ENCODE assay signal across 8 mouse cellular contexts in genomic region chr9:115309381-115309971, GRCm38 (mm10). TPM values are rescaled to one million over a fixed set of nuclear protein-coding genes. Genes with fewer than 3 reads are reported as not detected.
DNase-seq lines count a peak whose midpoint lies in the region; ATAC-seq and TF ChIP-seq lines count a peak whose summit lies in the region.

No protein-coding gene starts in this region.

- under 1% methylated on average over 65 of the region's 65 CpGs for WGBS in thymus, adult 2 months
- WGBS in hindbrain, embryonic 11.5 days: under 1% methylated on average over 62 of the region's 65 CpGs

- H3K4me3 ChIP-seq in erythroblast, embryonic 14.5 days (replicated peaks): peak overlapping the region; percentile 97
- H3K4me3 ChIP-seq in thymus, adult 2 months (ENCODE audit: control insufficient read depth, insufficient read depth, low read length): peak overlapping the region; percentile 74
- peak overlapping the region; percentile 100 for H3K4me3 ChIP-seq in hindbrain, embryonic 11.5 days (ENCODE audit: low read depth, low read length)

- peak overlapping the region; percentile 55 for H3K4me2 ChIP-seq in hindbrain, embryonic 11.5 days (replicated peaks; ENCODE audit: low read depth, low read length)

- no peak for ATAC-seq in erythroblast, adult 5-6 weeks (replicated peaks; ENCODE audit: low FRiP score, poor library complexity, severe bottlenecking)
- peak; percentile 12; the same call in 1 of the 2 replicates for ATAC-seq in hindbrain, embryonic 11.5 days (ENCODE audit: low FRiP score)

- TF ChIP-seq POLR2A in thymus, adult 2 months (IDR thresholded peaks at IDR 0.05; ENCODE audit: control insufficient read depth, extremely low read depth, insufficient read depth, low read length, poor library complexity): no peak

- no peaks in the 10 kb centered on the region for H3K9me3 ChIP-seq in erythroblast, embryonic 14.5 days (ENCODE audit: control insufficient read depth, low read length)
- no peaks in the 10 kb centered on the region for H3K9me3 ChIP-seq in hindbrain, embryonic 11.5 days (ENCODE audit: control insufficient read depth, low read length)

- TF ChIP-seq CTCF in thymus, adult 2 months (IDR thresholded peaks at IDR 0.05; ENCODE audit: borderline replicate concordance, control insufficient read depth, extremely low read depth, insufficient read depth, low read length, poor library complexity): no peak

- H3K27me3 ChIP-seq in erythroblast, embryonic 14.5 days (ENCODE audit: control insufficient read depth): no peaks in the 10 kb centered on the region
- no peaks in the 10 kb centered on the region for H3K27me3 ChIP-seq in thymus, adult 2 months (ENCODE audit: control insufficient read depth, insufficient read depth, low read length)
- no peaks in the 10 kb centered on the region for H3K27me3 ChIP-seq in hindbrain, embryonic 11.5 days (ENCODE audit: control insufficient read depth, insufficient read depth, low read length)

- peaks cover 54% of the 10 kb centered on the region for H3K4me1 ChIP-seq in erythroblast, embryonic 14.5 days (ENCODE audit: control insufficient read depth)
- H3K4me1 ChIP-seq in thymus, adult 2 months (replicated peaks; ENCODE audit: control insufficient read depth, insufficient read depth, low read length): peaks cover 6% of the 10 kb centered on the region
- H3K4me1 ChIP-seq in hindbrain, embryonic 11.5 days (replicated peaks; ENCODE audit: control insufficient read depth, insufficient read depth, low read length): 0 out of 2 replicates have a peak, but pooled peaks cover 6% of the 10 kb centered on the region

- H3K27ac ChIP-seq in thymus, adult 2 months (ENCODE audit: control insufficient read depth, insufficient read depth, low read length): peak overlapping the region; percentile 45
- peak overlapping the region; percentile 96 for H3K27ac ChIP-seq in hindbrain, embryonic 11.5 days (ENCODE audit: low read depth, low read length)

- DNase-seq in thymus, adult 2 months: peak; percentile 43
- no peak for DNase-seq in thymus, postnatal 25 days
- peak; percentile 70 for DNase-seq in hindbrain, embryonic 11.5 days (ENCODE audit: low spot score)
- peak; percentile 61 for DNase-seq in lung, postnatal 10 days
- DNase-seq in thymus, postnatal 10 days (ENCODE audit: low spot score in 2 of 2): peak; percentile 23 to 47
- no peak for DNase-seq in Muller cell, postnatal 12 days (ENCODE audit: inconsistent ontology term)

- H3K36me3 ChIP-seq in erythroblast, embryonic 14.5 days (ENCODE audit: control insufficient read depth): peaks cover 12% of the 10 kb centered on the region
- no peaks in the 10 kb centered on the region for H3K36me3 ChIP-seq in thymus, adult 2 months (ENCODE audit: control insufficient read depth, insufficient read depth, low read length)
- H3K36me3 ChIP-seq in hindbrain, embryonic 11.5 days (ENCODE audit: control insufficient read depth, insufficient read depth, low read length): no peaks in the 10 kb centered on the region

- peak overlapping the region; percentile 97 for H3K9ac ChIP-seq in hindbrain, embryonic 11.5 days (ENCODE audit: low read depth, low read length)

RNA-seq across cellular contexts. Expression of gene Stt3b, which starts 0.7 kb away (rescaled TPM):
- polyA plus RNA-seq in erythroblast, embryonic 14.5 days (2012): 1.1 and 1.9 TPM in 2 replicates
- total RNA-seq in erythroblast, adult 5-6 weeks (2015; ENCODE audit: low replicate concordance): 38.7 and 39.8 TPM in 2 replicates
- 27.3 and 35.0 TPM in 2 replicates for total RNA-seq in erythroblast, adult 5-6 weeks (2017; ENCODE audit: low replicate concordance)
- 50.0 and 69.3 TPM in 2 replicates for polyA plus RNA-seq in thymus, adult 2 months (2012; rRNA removed)
- 112 and 123 TPM in 2 replicates for polyA plus RNA-seq in hindbrain, embryonic 11.5 days (2014; fragmentation: Nextera tagmentation; extraction: Ambion mirVana)

Comparison
In these comparisons a context has a peak if more than half of its experiments do, and no peak if none do; other contexts are left out.
1. DNase-seq: peak in thymus, adult 2 months (single experiment), hindbrain, embryonic 11.5 days (single experiment), lung, postnatal 10 days (single experiment) and thymus, postnatal 10 days (2 of 2); none in thymus, postnatal 25 days (single experiment) and Muller cell, postnatal 12 days (single experiment).
2. RNA of gene Stt3b, which starts 0.7 kb away (polyA plus RNA-seq): 112 to 123 TPM in hindbrain, embryonic 11.5 days and 50.0 to 69.3 TPM in thymus, adult 2 months; 1.1 to 1.9 TPM in erythroblast, embryonic 14.5 days; every median in the first group is over 10 times any median in the second.
3. Peak in every context shown above with its lines, with median percentiles within 50 percentile points of each other: H3K4me3 ChIP-seq.